In genomic region chr4:48683126-48683525, GRCm38 (mm10) we compare ENCODE assay signal across 14 mouse cellular contexts. TPM values are rescaled to one million over a fixed set of nuclear protein-coding genes. Genes with fewer than 3 reads are reported as not detected.
"Had no signal": no experiment of that assay in that cellular context is flagged by ENCODE, and none has a peak within 500 bp of the region (broad histone marks: within the 10 kb centered on the region; RNA-seq: fewer than 3 reads in every experiment).

No protein-coding gene starts in this region.

- H3K9ac ChIP-seq: limb, embryonic 15.5 days; liver, embryonic 14.5 days; midbrain, embryonic 13.5 days; neural tube, embryonic 12.5 days had no signal

- ATAC-seq: midbrain, embryonic 13.5 days had no signal

- H3K4me1 ChIP-seq: neural tube, embryonic 12.5 days had no signal

- H3K4me3 ChIP-seq: limb, embryonic 15.5 days; midbrain, embryonic 13.5 days; neural tube, embryonic 12.5 days had no signal

- H3K4me2 ChIP-seq: limb, embryonic 15.5 days; midbrain, embryonic 13.5 days; neural tube, embryonic 12.5 days had no signal

- DNase-seq: kidney, adult 18-20 months; kidney, postnatal 10 days; kidney, postnatal 4 days; left cerebral cortex, postnatal 4 days; lung, adult 18-20 months; retina, postnatal 1 day; right cerebral cortex, postnatal 14 days; thymus, postnatal 36 days had no signal

- H3K36me3 ChIP-seq: limb, embryonic 15.5 days; midbrain, embryonic 13.5 days; neural tube, embryonic 12.5 days had no signal

- H3K27me3 ChIP-seq: limb, embryonic 15.5 days; midbrain, embryonic 13.5 days; neural tube, embryonic 12.5 days had no signal

- H3K9me3 ChIP-seq: limb, embryonic 15.5 days; midbrain, embryonic 13.5 days; neural tube, embryonic 12.5 days had no signal

- H3K27ac ChIP-seq: limb, embryonic 15.5 days; liver, embryonic 14.5 days; midbrain, embryonic 13.5 days; neural tube, embryonic 12.5 days had no signal

RNA-seq across cellular contexts. Expression of gene Cavin4, which starts 19.8 kb away (rescaled TPM):
- total RNA-seq: megakaryocyte-erythroid progenitor cell, adult 5-6 weeks; neutrophil, adult 5-6 weeks had no signal
